Mouse (Mus musculus): ENCODE results near the gene Rsad2. TPM values are rescaled to one million over a fixed set of nuclear protein-coding genes. Genes with fewer than 3 reads are reported as not detected.
"Not testable (repeated sequence)": the region's sequence is repeated elsewhere in the genome, so short reads cannot be mapped to it uniquely, and the experiment has no call there.

The Rsad2 gene
- 18.9 and 22.2 TPM in 2 replicates for polyA plus RNA-seq (2015; fragmentation: Nextera tagmentation; extraction: Ambion mirVana)

GRCm38 (mm10) chr12:26456028-26456698 lies at the start of gene Rsad2:
Rsad2 (minus strand) TSS chr12:26456452.
- Histone ChIP-seq H3K27ac (peak within 1 kb of the TSS; percentile 60), H3K4me2 (peak within 1 kb of the TSS; percentile 41), H3K9ac (no peak within 1 kb of the TSS)

GRCm38 (mm10) chr12:26501042-26501441 lies 44.8 kb upstream of the Rsad2 start:
- Histone ChIP-seq H3K27ac (no peak overlapping the region), H3K4me3 (replicated peaks) (no peak overlapping the region), H3K4me2 (no peak overlapping the region), H3K9me3 (replicated peaks) (no peaks in the 10 kb centered on the region), H3K4me1 (no peaks in the 10 kb centered on the region), H3K9ac (no peak overlapping the region), H3K36me3 (no peaks in the 10 kb centered on the region), H3K27me3 (no peaks in the 10 kb centered on the region)
- ATAC-seq (replicated peaks; ENCODE audit: low FRiP score), result no peak
- WGBS, result 89% methylated on average over 3 of the region's 3 CpGs

More at GRCm38 (mm10) chr12:26456028-26456698, at the start of gene Rsad2:
- Histone ChIP-seq H3K9me3 (replicated peaks) (no peaks in the 10 kb centered on the region), H3K4me1 (peaks cover 24% of the 10 kb centered on the region), H3K4me3 (replicated peaks) (peak within 1 kb of the TSS; percentile 29), H3K27me3 (no peaks in the 10 kb centered on the region), H3K36me3 (no peaks in the 10 kb centered on the region)
- peak; percentile 85 for ATAC-seq (replicated peaks; ENCODE audit: low FRiP score)
- 44% methylated on average over 13 of the region's 13 CpGs for WGBS

DNA sequence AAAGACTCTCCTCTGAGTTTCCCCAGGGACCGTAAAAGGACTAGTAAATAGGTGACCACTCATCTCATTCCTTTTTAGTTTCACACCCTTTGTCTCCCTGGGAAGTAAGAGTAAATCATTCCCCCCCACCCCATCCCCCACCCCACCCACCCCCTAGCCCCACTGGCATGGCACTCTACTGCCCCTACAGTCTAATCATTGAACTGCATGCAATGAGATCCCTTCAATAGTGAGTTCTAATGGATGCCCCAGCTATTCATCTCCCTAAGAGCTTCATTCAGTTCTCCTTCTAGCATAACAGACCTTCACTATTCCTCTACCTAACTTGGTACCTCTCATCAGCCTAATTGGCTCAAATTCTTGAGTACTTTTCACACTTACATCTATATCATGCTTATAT lies 33.7 kb upstream of the Rsad2 start:
- Histone ChIP-seq H3K36me3 (no peaks in the 10 kb centered on the region), H3K9ac (no peak overlapping the region)
- WGBS, result 87% methylated on average over 1 of the region's 1 CpGs

DNA sequence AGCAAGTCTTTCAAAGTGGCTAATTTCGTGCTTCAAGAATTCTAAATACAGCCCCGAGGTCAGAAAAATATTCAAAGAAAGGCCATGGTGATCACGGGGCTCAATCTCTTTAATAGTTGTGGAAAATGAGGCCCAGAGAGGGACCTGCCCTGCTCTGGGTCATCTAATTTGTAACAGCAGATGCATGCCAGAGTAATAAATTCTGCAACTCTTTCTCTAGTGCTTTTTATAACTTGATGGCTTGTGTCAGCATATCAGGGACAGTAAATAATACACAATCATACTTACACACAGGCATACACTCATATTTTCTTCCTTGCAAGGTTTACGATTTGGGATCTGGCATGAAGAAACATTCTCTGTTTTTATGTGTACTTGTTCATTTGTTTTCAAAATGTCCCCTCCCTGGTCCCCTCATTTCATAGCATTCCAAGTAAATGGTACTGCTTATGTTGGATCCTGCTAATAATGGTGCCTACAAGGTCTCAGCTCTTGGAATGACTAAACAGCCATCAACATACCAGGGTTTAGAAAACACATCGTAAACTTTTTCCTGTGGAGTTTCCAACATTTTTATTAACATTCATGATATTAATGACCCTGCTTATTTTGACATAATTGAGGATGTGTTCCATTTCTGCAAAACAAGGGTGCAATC lies 32.5 kb upstream of the Rsad2 start:
- ATAC-seq (replicated peaks; ENCODE audit: low FRiP score), result no peak; the same call in 1 of the 2 replicates
- Histone ChIP-seq H3K27me3 (no peaks in the 10 kb centered on the region; the same call in 1 of the 2 replicates), H3K4me1 (peaks cover 12% of the 10 kb centered on the region), H3K9ac (no peak overlapping the region), H3K9me3 (replicated peaks) (no peaks in the 10 kb centered on the region), H3K4me3 (replicated peaks) (no peak overlapping the region), H3K36me3 (no peaks in the 10 kb centered on the region), H3K27ac (peak overlapping the region; percentile 74; the same call in 1 of the 2 replicates), H3K4me2 (peak overlapping the region; percentile 22)
- WGBS, result 24% methylated on average over 5 of the region's 5 CpGs

More for the DNA sequence above, 33.7 kb upstream of the Rsad2 start:
- Histone ChIP-seq H3K27ac (no peak overlapping the region), H3K9me3 (replicated peaks) (no peaks in the 10 kb centered on the region), H3K4me1 (peaks cover 12% of the 10 kb centered on the region), H3K4me2 (no peak overlapping the region), H3K27me3 (no peaks in the 10 kb centered on the region; the same call in 1 of the 2 replicates), H3K4me3 (replicated peaks) (no peak overlapping the region)
- ATAC-seq (replicated peaks; ENCODE audit: low FRiP score), result no peak

DNA sequence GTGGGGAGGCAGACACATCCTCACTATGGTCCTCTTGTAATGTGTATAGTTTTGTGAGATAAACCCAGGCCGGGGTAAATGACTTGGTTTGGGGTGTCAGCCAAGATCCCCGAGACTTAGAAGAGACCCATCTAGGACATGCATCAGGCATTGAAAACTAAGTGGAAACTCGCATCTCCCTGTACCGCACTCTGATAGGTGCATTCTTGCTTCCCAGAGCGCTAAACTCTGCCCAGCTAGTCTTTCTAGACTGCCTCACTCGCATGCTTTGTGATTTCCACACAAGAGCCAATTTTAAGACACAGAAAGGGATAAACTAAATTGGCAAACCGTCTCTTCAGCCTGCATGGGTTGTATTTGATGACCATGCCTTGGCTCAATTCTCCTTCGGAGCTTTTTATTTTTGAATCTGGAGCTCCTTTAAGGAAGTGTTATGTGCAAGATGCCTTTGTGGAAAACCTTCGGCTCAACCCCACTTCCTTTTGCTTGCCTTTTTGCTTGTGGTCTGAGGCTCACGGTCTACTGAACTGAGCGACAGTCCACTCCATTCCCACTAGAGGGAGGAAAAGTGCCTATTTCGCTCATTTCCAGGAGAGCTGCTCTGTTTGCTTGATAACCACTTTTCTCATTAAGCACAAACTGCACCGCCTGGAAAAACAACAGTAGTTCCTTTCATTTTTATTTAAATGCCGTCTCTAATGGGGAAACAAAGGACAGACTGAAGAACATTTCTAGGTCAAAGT lies 31.8 kb upstream of the Rsad2 start:
- ATAC-seq (replicated peaks; ENCODE audit: low FRiP score), result peak; percentile 70; the same call in 1 of the 2 replicates
- Histone ChIP-seq H3K4me1 (peaks cover 12% of the 10 kb centered on the region), H3K4me2 (peak overlapping the region; percentile 22), H3K36me3 (no peaks in the 10 kb centered on the region), H3K9ac (no peak overlapping the region), H3K27me3 (no peaks in the 10 kb centered on the region; the same call in 1 of the 2 replicates), H3K9me3 (replicated peaks) (no peaks in the 10 kb centered on the region), H3K27ac (peak overlapping the region; percentile 74), H3K4me3 (replicated peaks) (no peak overlapping the region)
- whole genome bisulfite sequencing, result 37% methylated on average over 14 of the region's 14 CpGs

DNA sequence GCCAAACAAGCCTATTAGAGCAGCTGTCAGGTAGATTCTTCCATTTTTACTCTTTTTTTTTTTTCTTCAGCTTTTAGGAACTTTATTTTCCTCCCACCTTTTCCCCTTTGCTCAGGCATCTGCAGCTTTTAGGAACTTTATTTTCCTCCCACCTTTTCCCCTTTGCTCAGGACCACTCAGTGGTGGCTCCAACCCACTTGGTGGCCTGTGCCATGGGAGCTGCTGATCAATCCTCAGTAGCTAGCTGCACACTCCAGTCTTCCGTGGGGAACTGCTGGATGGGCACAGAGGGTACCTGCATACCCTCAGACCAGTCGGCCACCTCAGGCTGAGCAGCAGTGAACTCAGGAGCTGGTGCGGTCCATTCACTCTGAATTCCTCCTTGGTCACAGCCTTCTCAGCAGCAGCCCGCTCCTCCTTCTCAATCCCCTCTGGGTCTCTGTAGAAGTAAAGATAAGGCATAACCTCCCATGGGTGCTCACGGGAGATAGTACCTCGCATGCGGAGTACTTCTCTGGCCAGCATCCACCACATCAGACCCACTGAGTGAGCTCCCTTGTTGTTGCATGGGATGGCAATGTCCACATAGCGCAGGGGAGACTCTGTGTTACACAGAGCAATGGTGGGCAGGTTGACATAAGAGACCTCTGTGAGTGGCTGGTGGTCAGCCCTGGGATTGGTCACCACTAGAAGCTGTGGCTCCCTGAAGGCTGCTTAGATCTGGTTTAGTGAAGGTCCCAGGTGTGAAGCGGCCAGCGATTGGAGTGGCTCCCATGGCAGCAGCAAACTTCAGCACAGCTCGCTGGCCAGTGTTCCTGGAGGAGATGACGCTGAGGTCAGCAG lies 29.7 kb upstream of the Rsad2 start:
- not testable (repeated sequence) for H3K27me3 ChIP-seq; H3K4me3 ChIP-seq (replicated peaks); H3K27ac ChIP-seq; H3K36me3 ChIP-seq; ATAC-seq (replicated peaks; ENCODE audit: low FRiP score); H3K9me3 ChIP-seq (replicated peaks); H3K9ac ChIP-seq; H3K4me2 ChIP-seq
- WGBS, result 90% methylated on average over 12 of the region's 12 CpGs
- H3K4me1 ChIP-seq, result peaks cover 12% of the 10 kb centered on the region

- WGBS, result 79% methylated on average over 18 of the region's 18 CpGs
- no peak overlapping the region for H3K27ac ChIP-seq
- H3K27me3 ChIP-seq, result no peaks in the 10 kb centered on the region
- H3K36me3 ChIP-seq, result 0 out of 2 replicates have a peak, but pooled peaks cover 5% of the 10 kb centered on the region
- no peak overlapping the region for H3K4me2 ChIP-seq
- H3K9me3 ChIP-seq (replicated peaks), result no peaks in the 10 kb centered on the region
- no peak overlapping the region for H3K9ac ChIP-seq
- ATAC-seq (replicated peaks; ENCODE audit: low FRiP score), result no peak
- H3K4me3 ChIP-seq (replicated peaks), result no peak overlapping the region
- H3K4me1 ChIP-seq, result no peaks in the 10 kb centered on the region
Observed at GRCm38 (mm10) chr12:26478196-26479004, 22.1 kb upstream of the Rsad2 start.

GRCm38 (mm10) chr12:26477198-26477597 lies 20.9 kb upstream of the Rsad2 start:
- H3K4me2 ChIP-seq, result no peak overlapping the region
- ATAC-seq (replicated peaks; ENCODE audit: low FRiP score), result no peak
- H3K4me1 ChIP-seq, result no peaks in the 10 kb centered on the region
- no peaks in the 10 kb centered on the region for H3K9me3 ChIP-seq (replicated peaks)
- no peak overlapping the region for H3K9ac ChIP-seq
- WGBS, result 86% methylated on average over 5 of the region's 5 CpGs
- no peak overlapping the region for H3K4me3 ChIP-seq (replicated peaks)
- 0 out of 2 replicates have a peak, but pooled peaks cover 5% of the 10 kb centered on the region for H3K36me3 ChIP-seq
- no peaks in the 10 kb centered on the region for H3K27me3 ChIP-seq
- H3K27ac ChIP-seq, result no peak overlapping the region

DNA sequence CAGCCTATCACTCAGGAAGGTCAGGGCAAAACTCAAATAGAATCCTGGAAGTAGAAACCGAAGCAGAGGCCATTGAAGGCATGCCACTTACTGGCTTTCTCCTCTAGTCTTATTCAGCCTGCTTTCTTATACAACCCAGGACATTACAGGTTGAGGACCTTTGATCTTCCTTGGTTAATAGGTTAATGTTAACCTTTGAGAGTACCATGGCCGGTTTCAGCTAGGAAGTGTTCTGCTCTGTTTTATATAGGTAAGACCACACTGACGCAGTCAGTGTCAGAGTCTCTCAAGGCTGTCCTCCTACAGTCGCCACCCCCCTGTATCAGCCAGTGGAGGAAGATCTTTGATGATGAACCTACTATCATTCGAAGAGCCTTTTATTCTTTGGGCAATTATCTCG lies 17.5 kb upstream of the Rsad2 start:
- ATAC-seq (replicated peaks; ENCODE audit: low FRiP score), result no peak

GRCm38 (mm10) chr12:26472770-26473481 lies 16.7 kb upstream of the Rsad2 start:
- Histone ChIP-seq H3K27me3 (no peaks in the 10 kb centered on the region), H3K9me3 (replicated peaks) (no peaks in the 10 kb centered on the region), H3K4me3 (replicated peaks) (no peak overlapping the region), H3K9ac (no peak overlapping the region), H3K4me2 (no peak overlapping the region), H3K4me1 (peaks cover 23% of the 10 kb centered on the region), H3K27ac (no peak overlapping the region; the same call in 1 of the 2 replicates), H3K36me3 (0 out of 2 replicates have a peak, but pooled peaks cover 3% of the 10 kb centered on the region)
- no peak; the same call in 1 of the 2 replicates for ATAC-seq (replicated peaks; ENCODE audit: low FRiP score)
- WGBS, result 87% methylated on average over 3 of the region's 3 CpGs

More for the DNA sequence above, 17.5 kb upstream of the Rsad2 start:
- no peaks in the 10 kb centered on the region for H3K27me3 ChIP-seq
- H3K36me3 ChIP-seq, result 0 out of 2 replicates have a peak, but pooled peaks cover 5% of the 10 kb centered on the region
- H3K9ac ChIP-seq, result no peak overlapping the region
- WGBS, result 85% methylated on average over 6 of the region's 6 CpGs
- no peak overlapping the region for H3K27ac ChIP-seq
- H3K4me2 ChIP-seq, result no peak overlapping the region
- H3K4me1 ChIP-seq, result peaks cover 20% of the 10 kb centered on the region
- no peaks in the 10 kb centered on the region for H3K9me3 ChIP-seq (replicated peaks)
- no peak overlapping the region for H3K4me3 ChIP-seq (replicated peaks)
